ENCODE assay signal across 8 mouse cellular contexts in the genomic region with DNA sequence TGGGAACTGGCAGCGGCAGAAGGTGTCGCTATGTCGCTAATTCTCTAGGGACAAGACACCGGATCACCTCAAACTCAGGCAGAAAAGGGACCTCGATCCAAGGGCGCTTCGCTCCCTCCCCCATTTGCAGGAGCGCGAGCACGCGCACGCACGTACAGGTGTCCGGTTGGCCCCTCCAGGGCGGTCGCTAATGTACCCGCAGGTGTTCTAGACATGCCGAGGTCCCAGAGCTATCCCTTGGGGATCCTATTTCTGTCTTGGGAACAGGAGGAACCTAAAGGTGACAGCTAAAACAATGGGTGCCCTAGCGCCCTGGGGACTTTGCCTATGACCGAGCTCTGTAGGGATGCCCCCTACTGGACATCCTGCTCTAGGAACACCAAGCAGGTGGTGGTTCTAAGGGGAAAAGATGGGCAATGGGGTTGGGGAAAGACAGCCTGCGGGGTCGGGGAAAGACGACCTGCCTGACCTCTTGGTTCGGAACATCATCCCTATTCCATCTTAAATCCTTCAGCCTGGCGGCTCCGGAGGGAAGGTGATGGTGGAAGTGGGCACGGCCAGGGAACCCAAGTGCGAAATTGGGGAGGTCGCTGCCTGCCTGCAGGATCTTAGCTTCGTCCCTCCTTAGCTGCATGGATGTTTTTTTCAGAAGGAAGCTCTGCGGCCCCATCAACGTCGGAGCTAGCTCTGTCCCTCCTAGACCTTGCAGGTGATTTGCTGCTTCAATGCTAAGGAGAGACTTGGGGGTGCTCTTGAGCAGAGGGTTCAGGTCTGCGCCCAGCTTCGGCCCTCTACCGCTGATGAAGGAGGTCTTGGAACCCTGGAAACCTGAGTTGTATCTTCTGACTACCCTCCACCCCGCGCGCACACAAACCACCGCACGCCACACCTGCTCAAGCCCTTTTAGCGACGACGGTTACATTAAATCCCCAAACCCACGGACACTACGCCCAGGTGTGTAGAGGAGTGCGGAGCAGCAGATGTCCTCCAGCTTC. TPM values are rescaled to one million over a fixed set of nuclear protein-coding genes. Genes with fewer than 3 reads are reported as not detected.
DNase-seq lines count a peak whose midpoint lies in the region; ATAC-seq and TF ChIP-seq lines count a peak whose summit lies in the region.

No protein-coding gene starts in this region.

- peak; percentile 41 for TF ChIP-seq CTCF in bone marrow macrophage, adult 2 months (IDR thresholded peaks at IDR 0.05; ENCODE audit: low read depth, low read length)
- TF ChIP-seq CTCF in forebrain, postnatal 0 days (IDR thresholded peaks at IDR 0.05; ENCODE audit: low read depth), result peak; percentile 66

- ATAC-seq in heart, embryonic 12.5 days (ENCODE audit: insufficient number of reproducible peaks, low FRiP score), result no peak
- no peak for ATAC-seq in forebrain, postnatal 0 days
- ATAC-seq in midbrain, embryonic 15.5 days (replicated peaks), result no peak
- ATAC-seq in erythroblast, adult 5-6 weeks (replicated peaks; ENCODE audit: low FRiP score, poor library complexity, severe bottlenecking), result no peak

- 0 out of 2 replicates have a peak overlapping the region, but pooled peaks have one; percentile 62 for H3K9ac ChIP-seq in heart, embryonic 12.5 days
- peak overlapping the region; percentile 93 for H3K9ac ChIP-seq in forebrain, postnatal 0 days
- H3K9ac ChIP-seq in midbrain, embryonic 15.5 days, result peak overlapping the region; percentile 43

- TF ChIP-seq POLR2A in bone marrow macrophage, adult 2 months (IDR thresholded peaks at IDR 0.05; ENCODE audit: borderline replicate concordance, low read depth, low read length), result no peak

- peaks cover 38% of the 10 kb centered on the region for H3K4me1 ChIP-seq in heart, embryonic 12.5 days (replicated peaks)
- peaks cover 18% of the 10 kb centered on the region for H3K4me1 ChIP-seq in bone marrow macrophage, adult 2 months (ENCODE audit: control insufficient read depth, insufficient read depth, low read length)
- H3K4me1 ChIP-seq in forebrain, postnatal 0 days (ENCODE audit: insufficient read depth), result peaks cover 38% of the 10 kb centered on the region
- H3K4me1 ChIP-seq in midbrain, embryonic 15.5 days, result peaks cover 60% of the 10 kb centered on the region

- peak overlapping the region; percentile 42 for H3K4me3 ChIP-seq in heart, embryonic 12.5 days
- H3K4me3 ChIP-seq in bone marrow macrophage, adult 2 months (ENCODE audit: insufficient read depth, low read length), result no peak overlapping the region
- H3K4me3 ChIP-seq in forebrain, postnatal 0 days (ENCODE audit: low read depth, low read length), result peak overlapping the region; percentile 57
- H3K4me3 ChIP-seq in midbrain, embryonic 15.5 days, result peak overlapping the region; percentile 37

- H3K27ac ChIP-seq in heart, embryonic 12.5 days (ENCODE audit: poor library complexity, severe bottlenecking), result no peak overlapping the region
- H3K27ac ChIP-seq in bone marrow macrophage, adult 2 months (ENCODE audit: insufficient read depth, low read depth, low read length), result no peak overlapping the region
- peak overlapping the region; percentile 94 for H3K27ac ChIP-seq in forebrain, postnatal 0 days (ENCODE audit: low read depth, low read length)
- peak overlapping the region; percentile 93 for H3K27ac ChIP-seq in midbrain, embryonic 15.5 days

- H3K27me3 ChIP-seq in heart, embryonic 12.5 days (replicated peaks), result peaks cover 67% of the 10 kb centered on the region
- H3K27me3 ChIP-seq in forebrain, postnatal 0 days (ENCODE audit: insufficient read depth, low read length), result peaks cover 41% of the 10 kb centered on the region
- peaks cover 41% of the 10 kb centered on the region for H3K27me3 ChIP-seq in midbrain, embryonic 15.5 days (replicated peaks)

- DNase-seq in heart, adult 8-10 months (ENCODE audit: low spot score), result no peak
- DNase-seq in forebrain, postnatal 0 days, result peak; percentile 64
- peak; percentile 60 for DNase-seq in kidney, postnatal 10 days
- DNase-seq in natural killer cell, adult 2 months (ENCODE audit: low spot score in 2 of 2), result no peak

- WGBS in heart, embryonic 12.5 days, result 5% methylated on average over 47 of the region's 47 CpGs
- WGBS in forebrain, postnatal 0 days, result 3% methylated on average over 47 of the region's 47 CpGs
- WGBS in midbrain, embryonic 15.5 days, result 2% methylated on average over 47 of the region's 47 CpGs

- H3K4me2 ChIP-seq in heart, embryonic 12.5 days, result peak overlapping the region; percentile 93
- peak overlapping the region; percentile 92 for H3K4me2 ChIP-seq in forebrain, postnatal 0 days (ENCODE audit: low read depth)
- H3K4me2 ChIP-seq in midbrain, embryonic 15.5 days, result peak overlapping the region; percentile 89

- H3K36me3 ChIP-seq in heart, embryonic 12.5 days, result no peaks in the 10 kb centered on the region
- H3K36me3 ChIP-seq in forebrain, postnatal 0 days (ENCODE audit: insufficient read depth), result no peaks in the 10 kb centered on the region
- no peaks in the 10 kb centered on the region for H3K36me3 ChIP-seq in midbrain, embryonic 15.5 days (replicated peaks)

- H3K9me3 ChIP-seq in heart, embryonic 12.5 days (replicated peaks), result no peaks in the 10 kb centered on the region
- no peaks in the 10 kb centered on the region for H3K9me3 ChIP-seq in forebrain, postnatal 0 days (ENCODE audit: low read length)
- no peaks in the 10 kb centered on the region for H3K9me3 ChIP-seq in midbrain, embryonic 15.5 days

RNA-seq across cellular contexts. Expression of a gene that starts 13.9 kb away (rescaled TPM):
- polyA plus RNA-seq in heart, embryonic 12.5 days (2016; fragmentation: Nextera tagmentation; extraction: Ambion mirVana), result 7.3 and 8.8 TPM in 2 replicates
- 1 to 10 TPM; 3.6 to 4.9 (median 4.6) TPM for total RNA-seq in heart, adult 8-10 months (2022)
- polyA plus RNA-seq in bone marrow macrophage, adult 2 months (2012; ENCODE audit: insufficient read depth, insufficient read length, missing spikeins), result 6.2 and 9.5 TPM in 2 replicates
- total RNA-seq in forebrain, postnatal 0 days (2014; rRNA removed), result 14.2 and 21.9 TPM in 2 replicates
- 5.3 and 8.5 TPM in 2 replicates for polyA plus RNA-seq in forebrain, postnatal 0 days (2015; fragmentation: Nextera tagmentation; extraction: Ambion mirVana)
- polyA plus RNA-seq in midbrain, embryonic 15.5 days (2015; fragmentation: Nextera tagmentation; extraction: Ambion mirVana), result 9.6 and 9.7 TPM in 2 replicates
- total RNA-seq in erythroblast, adult 5-6 weeks (2015; ENCODE audit: low replicate concordance), result 0.38 and 0.42 TPM in 2 replicates
- 0.70 and 1.4 TPM in 2 replicates for total RNA-seq in erythroblast, adult 5-6 weeks (2017; ENCODE audit: low replicate concordance)

RNA-seq across cellular contexts. Expression of a gene that starts 31.4 kb away (rescaled TPM):
- 13.2 and 14.9 TPM in 2 replicates for polyA plus RNA-seq in heart, embryonic 12.5 days (2016; fragmentation: Nextera tagmentation; extraction: Ambion mirVana)
- 10 to 100 TPM in 1 of 4 experiments, 1 to 10 TPM in 3; 5.2 to 12.8 (median 8.4) TPM for total RNA-seq in heart, adult 8-10 months (2022)
- polyA plus RNA-seq in bone marrow macrophage, adult 2 months (2012; ENCODE audit: insufficient read depth, insufficient read length, missing spikeins), result 15.8 and 17.2 TPM in 2 replicates
- total RNA-seq in forebrain, postnatal 0 days (2014; rRNA removed), result 36.1 and 38.6 TPM in 2 replicates
- 21.7 and 26.1 TPM in 2 replicates for polyA plus RNA-seq in forebrain, postnatal 0 days (2015; fragmentation: Nextera tagmentation; extraction: Ambion mirVana)
- polyA plus RNA-seq in midbrain, embryonic 15.5 days (2015; fragmentation: Nextera tagmentation; extraction: Ambion mirVana), result 23.7 and 24.7 TPM in 2 replicates
- total RNA-seq in erythroblast, adult 5-6 weeks (2015; ENCODE audit: low replicate concordance), result 4.8 and 7.7 TPM in 2 replicates
- total RNA-seq in erythroblast, adult 5-6 weeks (2017; ENCODE audit: low replicate concordance), result 4.3 and 9.4 TPM in 2 replicates

RNA-seq across cellular contexts. Expression of a gene that starts 31.9 kb away (rescaled TPM):
- polyA plus RNA-seq in heart, embryonic 12.5 days (2016; fragmentation: Nextera tagmentation; extraction: Ambion mirVana), result 29.3 and 30.5 TPM in 2 replicates
- total RNA-seq in heart, adult 8-10 months (2022), result 1 to 10 TPM; 2.0 to 3.9 (median 2.9) TPM
- 1.9 and 2.0 TPM in 2 replicates for polyA plus RNA-seq in bone marrow macrophage, adult 2 months (2012; ENCODE audit: insufficient read depth, insufficient read length, missing spikeins)
- 9.2 and 15.2 TPM in 2 replicates for total RNA-seq in forebrain, postnatal 0 days (2014; rRNA removed)
- polyA plus RNA-seq in forebrain, postnatal 0 days (2015; fragmentation: Nextera tagmentation; extraction: Ambion mirVana), result 6.4 TPM in 2 replicates
- 17.6 and 19.6 TPM in 2 replicates for polyA plus RNA-seq in midbrain, embryonic 15.5 days (2015; fragmentation: Nextera tagmentation; extraction: Ambion mirVana)
- 0.19 and 0.42 TPM in 2 replicates for total RNA-seq in erythroblast, adult 5-6 weeks (2015; ENCODE audit: low replicate concordance)
- total RNA-seq in erythroblast, adult 5-6 weeks (2017; ENCODE audit: low replicate concordance), result not detected in 2 replicates

Comparison
In these comparisons a context has a peak if more than half of its experiments do, and no peak if none do; other contexts are left out.
1. H3K27ac ChIP-seq: peak in forebrain, postnatal 0 days (single experiment) and midbrain, embryonic 15.5 days (single experiment); none in heart, embryonic 12.5 days (single experiment) and bone marrow macrophage, adult 2 months (single experiment).
2. H3K9ac ChIP-seq: peak in every context shown above with its lines; median percentile 93 in forebrain, postnatal 0 days; 62 in heart, embryonic 12.5 days; 43 in midbrain, embryonic 15.5 days.
3. DNase-seq: peak in forebrain, postnatal 0 days (single experiment) and kidney, postnatal 10 days (single experiment); none in heart, adult 8-10 months (single experiment) and natural killer cell, adult 2 months (0 of 2).
4. Peak in every context shown above with its lines, with median percentiles within 50 percentile points of each other: H3K4me2 ChIP-seq.